Mouse (Mus musculus): ENCODE measurements around the gene Cdkn2aipnl. TPM values are rescaled to one million over a fixed set of nuclear protein-coding genes. Genes with fewer than 3 reads are reported as not detected.

Gene Cdkn2aipnl
- polyA plus RNA-seq, 1 experiment from 2014 or later = 60.1 TPM

DNA sequence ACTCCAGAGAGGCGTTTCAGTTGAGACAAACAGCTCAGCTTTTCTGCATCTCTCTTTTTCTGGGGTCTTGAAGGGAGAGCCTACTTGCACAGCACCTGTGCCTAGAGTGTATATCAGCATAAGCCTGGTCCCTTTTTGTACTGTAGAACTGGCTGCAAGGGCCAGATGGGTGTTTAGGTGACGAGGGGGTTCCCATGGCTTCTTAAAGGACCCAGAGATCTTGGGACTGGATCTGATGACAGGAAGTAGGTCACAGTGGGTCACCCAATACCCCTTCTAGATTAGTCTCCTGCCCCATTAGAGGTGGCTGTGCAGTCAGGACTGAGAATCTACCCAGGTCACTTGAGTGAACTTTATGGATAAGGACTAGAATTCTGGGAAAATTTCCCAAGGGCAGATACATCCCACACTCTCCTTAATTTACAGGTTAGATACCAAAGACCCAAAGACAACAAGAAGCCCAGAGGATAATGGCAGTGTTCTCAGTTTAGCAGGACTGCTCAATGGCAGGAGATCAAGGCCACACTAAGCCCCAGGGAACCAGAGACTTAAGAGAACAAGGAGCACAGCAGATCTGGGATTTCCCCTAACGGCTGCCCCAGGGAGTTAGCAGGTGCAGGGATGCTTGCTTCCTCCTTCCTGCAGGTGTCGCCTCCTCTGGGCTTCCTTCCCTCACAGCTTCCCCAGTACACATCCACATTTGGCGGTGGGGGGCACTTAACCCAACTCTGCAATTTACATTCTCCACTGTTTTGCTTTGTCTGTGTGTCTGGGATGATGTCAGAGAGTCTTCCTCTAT, 31.6 kb upstream of the Cdkn2aipnl start:
- Histone ChIP-seq H3K36me3 (no peaks in the 10 kb centered on the region), H3K27ac (no peak overlapping the region), H3K9ac (no peak overlapping the region), H3K9me3 (replicated peaks) (no peaks in the 10 kb centered on the region), H3K4me1 (replicated peaks) (0 out of 2 replicates have a peak, but pooled peaks cover 9% of the 10 kb centered on the region), H3K27me3 (no peaks in the 10 kb centered on the region), H3K4me3 (replicated peaks) (no peak overlapping the region), H3K4me2 (no peak overlapping the region)
- ATAC-seq (ENCODE audit: low read depth) = no peak
- no peak for DNase-seq
- 43% methylated on average over 5 of the region's 5 CpGs for WGBS (ENCODE audit: insufficient replicate concordance)

- Histone ChIP-seq H3K4me2 (no peak overlapping the region), H3K9ac (no peak overlapping the region), H3K4me1 (replicated peaks) (0 out of 2 replicates have a peak, but pooled peaks cover 9% of the 10 kb centered on the region), H3K27ac (no peak overlapping the region), H3K36me3 (no peaks in the 10 kb centered on the region), H3K9me3 (replicated peaks) (no peaks in the 10 kb centered on the region), H3K27me3 (no peaks in the 10 kb centered on the region), H3K4me3 (replicated peaks) (no peak overlapping the region)
- ATAC-seq (ENCODE audit: low read depth) (no peak), DNase-seq (no peak)
- WGBS (ENCODE audit: insufficient replicate concordance) = 60% methylated on average over 6 of the region's 6 CpGs
Observed at GRCm38 (mm10) chr11:51937361-51937781, 30.1 kb upstream of the Cdkn2aipnl start.

DNA sequence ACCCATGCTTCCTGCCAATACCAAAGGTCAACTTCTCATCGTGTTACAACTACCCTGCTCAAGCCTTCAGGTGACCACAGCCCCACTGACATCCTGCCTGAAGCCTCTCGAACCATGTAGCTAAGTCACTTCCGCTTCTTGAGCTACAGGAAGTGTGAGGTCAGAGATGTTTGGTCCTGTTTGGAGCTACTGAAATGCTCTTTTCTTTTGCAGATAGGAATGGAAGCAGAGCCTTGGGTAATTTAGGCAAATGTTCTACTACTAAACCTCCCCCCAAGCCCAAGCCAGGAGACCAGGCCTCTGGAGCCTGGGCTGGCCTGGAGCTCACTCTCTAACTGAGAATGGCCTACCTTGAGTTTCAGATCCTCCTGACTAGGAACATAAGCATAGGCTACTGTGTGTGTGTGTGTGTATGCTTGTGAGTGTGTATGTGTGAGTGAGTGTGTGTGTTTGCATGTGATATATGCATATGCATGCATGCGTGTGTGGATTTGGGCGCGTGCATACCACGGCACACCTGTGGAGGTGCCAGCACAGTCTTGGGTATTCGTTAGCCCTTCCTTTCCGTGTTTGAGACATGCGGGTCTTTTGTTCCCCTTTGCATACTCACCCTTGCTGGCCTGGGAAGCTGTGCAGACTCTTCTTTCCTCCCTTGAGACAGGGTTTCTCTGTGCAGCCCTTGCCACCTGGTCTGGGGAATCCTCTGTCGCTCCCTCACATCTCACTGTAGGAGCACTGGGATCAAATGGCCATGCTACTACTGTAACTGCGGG, 28.5 kb upstream of the Cdkn2aipnl start:
- Histone ChIP-seq H3K27me3 (no peaks in the 10 kb centered on the region), H3K36me3 (no peaks in the 10 kb centered on the region), H3K9ac (no peak overlapping the region), H3K9me3 (replicated peaks) (no peaks in the 10 kb centered on the region), H3K4me2 (no peak overlapping the region), H3K4me3 (replicated peaks) (no peak overlapping the region), H3K27ac (no peak overlapping the region; the same call in 1 of the 2 replicates), H3K4me1 (replicated peaks) (0 out of 2 replicates have a peak, but pooled peaks cover 9% of the 10 kb centered on the region)
- ATAC-seq (ENCODE audit: low read depth) (no peak), DNase-seq (no peak)
- 64% methylated on average over 12 of the region's 12 CpGs for WGBS (ENCODE audit: insufficient replicate concordance)

DNA sequence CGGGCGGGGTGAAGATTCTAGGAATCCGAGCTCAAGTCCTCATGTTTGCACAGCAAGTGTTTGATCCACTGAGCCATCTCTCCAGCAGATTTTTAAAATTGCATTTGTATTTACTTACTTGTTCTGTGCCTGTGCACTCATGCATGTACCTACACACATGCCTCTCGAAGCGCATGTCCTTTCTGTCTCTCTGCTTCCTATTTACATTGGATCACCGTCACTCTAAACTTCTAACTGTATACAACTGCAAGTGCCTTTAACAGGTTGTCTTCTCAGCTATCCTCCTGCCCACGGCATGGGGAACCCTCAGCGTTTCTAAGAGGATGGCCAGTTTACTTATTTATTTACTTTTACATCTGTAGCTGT, 27.9 kb upstream of the Cdkn2aipnl start:
- Histone ChIP-seq H3K4me2 (no peak overlapping the region), H3K36me3 (no peaks in the 10 kb centered on the region), H3K9me3 (replicated peaks) (no peaks in the 10 kb centered on the region), H3K4me1 (replicated peaks) (0 out of 2 replicates have a peak, but pooled peaks cover 9% of the 10 kb centered on the region), H3K27ac (no peak overlapping the region), H3K4me3 (replicated peaks) (no peak overlapping the region), H3K9ac (no peak overlapping the region), H3K27me3 (no peaks in the 10 kb centered on the region)
- no peak for DNase-seq
- WGBS (ENCODE audit: insufficient replicate concordance) = 78% methylated on average over 8 of the region's 8 CpGs
- no peak for ATAC-seq (ENCODE audit: low read depth)

DNA sequence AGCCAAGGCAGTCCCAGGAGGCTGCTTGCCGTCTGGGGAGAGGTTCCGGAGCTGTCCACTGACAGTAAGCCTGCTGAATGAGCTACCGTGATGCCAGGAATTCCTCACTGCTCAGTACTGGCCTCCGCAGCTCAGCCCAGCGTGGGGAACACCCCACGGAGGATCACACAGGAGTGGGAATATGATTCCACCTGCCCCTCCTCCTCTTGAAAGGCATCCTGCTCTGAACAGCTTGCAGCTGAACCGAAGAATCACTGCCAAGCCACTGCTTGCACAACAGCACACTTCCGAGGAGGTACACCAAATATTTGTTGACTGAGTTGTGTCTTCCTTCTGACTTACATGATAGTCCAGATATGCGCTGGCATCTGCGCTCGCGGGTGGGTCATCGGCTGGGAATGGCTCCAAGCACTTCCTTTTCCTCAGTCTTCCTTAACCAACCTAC, 26.9 kb upstream of the Cdkn2aipnl start:
- no peaks in the 10 kb centered on the region for H3K36me3 ChIP-seq
- peaks cover 9% of the 10 kb centered on the region; the same call in 1 of the 2 replicates for H3K4me1 ChIP-seq (replicated peaks)
- H3K27ac ChIP-seq = no peak overlapping the region
- DNase-seq (no peak), ATAC-seq (ENCODE audit: low read depth) (no peak)
- WGBS (ENCODE audit: insufficient replicate concordance) = 68% methylated on average over 13 of the region's 13 CpGs
- H3K4me2 ChIP-seq = no peak overlapping the region
- H3K9me3 ChIP-seq (replicated peaks) = no peaks in the 10 kb centered on the region
- H3K9ac ChIP-seq = no peak overlapping the region
- H3K27me3 ChIP-seq = 0 out of 2 replicates have a peak, but pooled peaks cover 2% of the 10 kb centered on the region
- no peak overlapping the region for H3K4me3 ChIP-seq (replicated peaks)

DNA sequence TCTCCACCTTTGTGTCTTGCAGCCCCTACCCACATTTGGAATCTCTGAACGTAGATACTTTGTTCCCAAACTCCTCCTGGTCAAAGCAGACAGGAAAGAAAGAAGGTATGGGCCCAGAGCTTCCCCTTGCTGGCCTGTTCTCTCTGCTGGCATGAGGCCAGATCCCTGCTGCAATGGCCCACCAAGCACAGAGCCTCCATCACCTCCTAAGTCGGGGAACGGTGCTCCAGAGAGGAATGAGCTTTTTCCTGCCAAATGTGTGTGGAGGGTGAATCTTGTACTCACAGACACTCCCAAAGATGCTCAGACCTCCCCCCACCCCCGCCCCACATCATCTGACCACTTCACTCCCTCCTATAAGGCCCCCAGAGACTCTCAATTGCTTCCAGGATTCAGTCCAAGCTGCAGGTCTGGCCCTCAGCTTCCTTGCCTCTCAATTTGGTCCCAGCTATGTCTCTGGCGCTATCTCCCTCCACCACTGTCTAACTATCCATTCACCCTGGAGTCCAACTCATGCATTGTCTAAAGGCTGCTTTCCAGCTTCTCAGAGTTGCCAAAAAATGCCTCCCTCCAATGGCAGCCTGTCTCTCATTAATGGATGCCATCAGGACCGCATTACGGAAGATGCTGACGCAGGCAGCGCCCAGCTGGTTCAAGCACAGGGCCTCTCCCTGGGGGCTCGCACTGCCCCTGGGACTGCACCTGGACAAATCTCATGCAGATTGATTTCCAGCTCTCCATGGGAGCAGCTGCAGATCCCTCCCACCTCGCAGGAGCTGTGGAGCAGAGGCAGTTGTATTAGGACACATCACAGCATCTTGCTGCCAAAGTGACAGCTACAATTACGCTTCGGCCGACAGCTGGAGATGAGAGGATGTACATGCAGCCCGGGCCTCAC, 24.6 kb upstream of the Cdkn2aipnl start:
- no peak overlapping the region for H3K9ac ChIP-seq
- H3K4me2 ChIP-seq = no peak overlapping the region
- no peak overlapping the region for H3K27ac ChIP-seq
- peaks cover 17% of the 10 kb centered on the region for H3K4me1 ChIP-seq (replicated peaks)
- DNase-seq = no peak
- ATAC-seq (ENCODE audit: low read depth) = no peak
- H3K9me3 ChIP-seq (replicated peaks) = no peaks in the 10 kb centered on the region
- 66% methylated on average over 15 of the region's 15 CpGs for WGBS (ENCODE audit: insufficient replicate concordance)
- H3K4me3 ChIP-seq (replicated peaks) = no peak overlapping the region
- H3K27me3 ChIP-seq = 0 out of 2 replicates have a peak, but pooled peaks cover 5% of the 10 kb centered on the region
- no peaks in the 10 kb centered on the region for H3K36me3 ChIP-seq

DNA sequence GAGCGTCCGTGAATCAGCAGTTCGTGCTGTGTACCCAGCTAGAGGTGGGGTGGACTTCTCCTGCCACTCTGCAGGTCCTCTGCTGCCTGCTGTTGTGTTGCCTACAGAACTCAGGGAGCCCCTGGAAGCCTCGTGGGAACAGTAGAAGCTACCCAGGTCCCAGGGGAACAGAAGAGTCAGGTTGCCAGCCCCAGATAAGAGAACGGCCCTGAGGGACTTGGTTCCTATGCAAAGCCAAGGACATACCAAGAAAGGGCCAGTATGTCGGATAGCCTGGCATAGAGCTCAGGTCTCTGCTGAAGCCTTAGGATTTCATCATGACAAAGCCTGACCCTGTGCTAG, 24.0 kb upstream of the Cdkn2aipnl start:
- no peaks in the 10 kb centered on the region for H3K36me3 ChIP-seq
- peaks cover 17% of the 10 kb centered on the region for H3K4me1 ChIP-seq (replicated peaks)
- 46% methylated on average over 6 of the region's 6 CpGs for WGBS (ENCODE audit: insufficient replicate concordance)
- no peak overlapping the region for H3K4me2 ChIP-seq
- H3K27me3 ChIP-seq = 0 out of 2 replicates have a peak, but pooled peaks cover 5% of the 10 kb centered on the region
- no peak overlapping the region for H3K4me3 ChIP-seq (replicated peaks)
- DNase-seq = no peak
- no peak for ATAC-seq (ENCODE audit: low read depth)
- no peak overlapping the region for H3K9ac ChIP-seq
- H3K27ac ChIP-seq = no peak overlapping the region
- no peaks in the 10 kb centered on the region for H3K9me3 ChIP-seq (replicated peaks)

DNA sequence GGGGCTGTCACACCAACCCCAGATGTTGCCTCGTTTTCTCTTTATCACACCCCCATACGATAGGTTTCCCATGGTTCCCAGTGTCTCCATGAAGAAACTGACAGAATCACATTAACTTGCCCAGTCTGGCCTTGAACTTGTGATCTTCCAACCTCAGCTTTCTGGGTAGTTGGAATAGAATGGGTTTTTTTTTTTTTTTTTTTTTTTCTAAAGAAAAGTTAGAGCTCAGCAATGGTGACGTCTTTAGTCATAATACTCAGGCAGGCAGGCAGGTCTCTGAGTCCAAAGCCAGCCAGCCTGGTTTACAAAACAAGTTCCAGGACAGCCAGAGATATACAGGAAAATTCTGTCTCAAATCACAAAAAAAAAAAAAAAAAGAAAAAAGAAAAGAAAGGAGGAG, 23.2 kb upstream of the Cdkn2aipnl start:
- Histone ChIP-seq H3K4me1 (replicated peaks) (peaks cover 10% of the 10 kb centered on the region), H3K4me2 (no peak overlapping the region), H3K9ac (no peak overlapping the region), H3K4me3 (replicated peaks) (no peak overlapping the region), H3K9me3 (replicated peaks) (no peaks in the 10 kb centered on the region), H3K36me3 (no peaks in the 10 kb centered on the region), H3K27me3 (0 out of 2 replicates have a peak, but pooled peaks cover 5% of the 10 kb centered on the region), H3K27ac (no peak overlapping the region)
- ATAC-seq (ENCODE audit: low read depth) = no peak
- WGBS (ENCODE audit: insufficient replicate concordance) = 55% methylated on average over 3 of the region's 3 CpGs
- DNase-seq = no peak

DNA sequence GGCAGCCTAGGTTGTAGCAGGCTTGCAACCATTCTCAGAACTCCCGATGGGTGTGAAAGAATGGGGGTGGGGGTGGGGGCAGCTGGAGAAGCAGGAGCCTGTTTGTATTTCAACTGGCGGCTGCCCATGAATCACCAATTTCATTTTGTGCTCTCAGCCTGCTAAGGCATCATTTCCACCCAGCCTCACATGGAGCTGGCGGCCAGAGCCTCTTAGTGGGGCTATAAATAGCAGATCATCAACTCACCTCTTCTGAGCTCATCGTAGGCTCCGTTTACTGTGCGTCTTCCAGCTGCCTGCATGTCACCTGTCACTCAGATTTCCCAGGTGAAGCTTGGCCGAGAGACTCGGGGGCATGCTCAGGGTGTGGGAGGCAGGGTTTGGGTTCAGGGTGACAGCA, 21.9 kb upstream of the Cdkn2aipnl start:
- WGBS (ENCODE audit: insufficient replicate concordance) = 23% methylated on average over 8 of the region's 8 CpGs
- H3K4me3 ChIP-seq (replicated peaks) = no peak overlapping the region
- DNase-seq (no peak), ATAC-seq (ENCODE audit: low read depth) (no peak)
- no peaks in the 10 kb centered on the region for H3K9me3 ChIP-seq (replicated peaks)
- no peak overlapping the region for H3K27ac ChIP-seq
- H3K4me2 ChIP-seq = no peak overlapping the region
- peaks cover 8% of the 10 kb centered on the region for H3K4me1 ChIP-seq (replicated peaks)
- H3K27me3 ChIP-seq = 0 out of 2 replicates have a peak, but pooled peaks cover 5% of the 10 kb centered on the region
- no peak overlapping the region for H3K9ac ChIP-seq
- no peaks in the 10 kb centered on the region for H3K36me3 ChIP-seq

DNA sequence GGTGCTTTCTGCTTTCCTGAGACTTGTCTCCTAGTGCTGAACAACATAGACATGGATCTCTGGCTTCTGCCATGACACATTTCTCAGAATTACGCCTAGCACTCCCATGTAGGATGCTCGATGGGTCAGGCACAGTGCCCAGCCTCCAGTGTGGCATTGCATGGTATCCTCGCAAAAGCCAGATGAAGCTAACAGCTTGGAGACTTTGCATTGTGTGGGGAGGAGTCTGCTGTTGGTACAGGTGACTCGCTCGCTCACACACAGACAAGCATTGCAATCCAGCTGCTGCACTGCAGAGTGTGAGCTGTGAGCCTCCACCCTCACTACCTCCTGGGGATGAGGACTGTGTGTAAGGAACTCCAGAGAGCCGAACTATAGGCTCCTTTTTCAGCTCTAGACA, 21.3 kb upstream of the Cdkn2aipnl start:
- H3K27me3 ChIP-seq = 0 out of 2 replicates have a peak, but pooled peaks cover 5% of the 10 kb centered on the region
- WGBS (ENCODE audit: insufficient replicate concordance) = 61% methylated on average over 6 of the region's 6 CpGs
- no peak overlapping the region for H3K27ac ChIP-seq
- no peak for DNase-seq
- no peak overlapping the region for H3K9ac ChIP-seq
- H3K9me3 ChIP-seq (replicated peaks) = no peaks in the 10 kb centered on the region
- H3K4me3 ChIP-seq (replicated peaks) = no peak overlapping the region
- peaks cover 8% of the 10 kb centered on the region for H3K4me1 ChIP-seq (replicated peaks)
- no peaks in the 10 kb centered on the region for H3K36me3 ChIP-seq
- H3K4me2 ChIP-seq = no peak overlapping the region
- no peak for ATAC-seq (ENCODE audit: low read depth)
